Mouse (Mus musculus) thymus, postnatal 25 days (tissue): ENCODE data around the gene Gsg1l2.

Experiments
- DNase-seq: peaks from one replicate; pipeline ENCODE4 v3.0.0; 2022

Gsg1l2 gene

GRCm38 (mm10) chr11:67774379-67774778, at the start of gene Gsg1l2:
Gene Gsg1l2, plus strand, starts transcription at chr11:67774608.
- no peak for DNase-seq

GRCm38 (mm10) chr11:67727095-67727494, 47.3 kb upstream of the Gsg1l2 start:
- no peak for DNase-seq

GRCm38 (mm10) chr11:67728726-67729125, 45.7 kb upstream of the Gsg1l2 start:
- DNase-seq, result no peak

- no peak for DNase-seq
Measured at GRCm38 (mm10) chr11:67731056-67731455, 43.4 kb upstream of the Gsg1l2 start.

- no peak for DNase-seq
Measured at GRCm38 (mm10) chr11:67733726-67734125, 40.7 kb upstream of the Gsg1l2 start.

GRCm38 (mm10) chr11:67734597-67734996, 39.8 kb upstream of the Gsg1l2 start:
- no peak for DNase-seq

- DNase-seq, result no peak
Measured at GRCm38 (mm10) chr11:67738345-67738744, 36.1 kb upstream of the Gsg1l2 start.

- no peak for DNase-seq
Measured at GRCm38 (mm10) chr11:67738846-67739490, 35.4 kb upstream of the Gsg1l2 start.

- no peak for DNase-seq
Measured at GRCm38 (mm10) chr11:67741569-67741968, 32.8 kb upstream of the Gsg1l2 start.

GRCm38 (mm10) chr11:67756287-67756686, 18.1 kb upstream of the Gsg1l2 start:
- no peak for DNase-seq

GRCm38 (mm10) chr11:67757373-67758167, 16.8 kb upstream of the Gsg1l2 start:
- DNase-seq, result no peak

- no peak for DNase-seq
Measured at GRCm38 (mm10) chr11:67771053-67771452, 3.4 kb upstream of the Gsg1l2 start, which contains the start of gene Glp2r. Gene Glp2r, minus strand, starts transcription at chr11:67771153.

- no peak for DNase-seq
Measured at GRCm38 (mm10) chr11:67771691-67772090, 2.7 kb upstream of the Gsg1l2 start.

- DNase-seq, result peak; percentile 9
Measured at GRCm38 (mm10) chr11:67772577-67772976, 1.8 kb upstream of the Gsg1l2 start.

GRCm38 (mm10) chr11:67790182-67790581, 15.8 kb downstream of the Gsg1l2 start:
- no peak for DNase-seq

GRCm38 (mm10) chr11:67797931-67798330, 23.5 kb downstream of the Gsg1l2 start, which contains the start of gene Dhrs7c:
Gene Dhrs7c, plus strand, starts transcription at chr11:67798187.
- DNase-seq, result no peak

GRCm38 (mm10) chr11:67800130-67800723, 25.8 kb downstream of the Gsg1l2 start:
- no peak for DNase-seq

GRCm38 (mm10) chr11:67801169-67801568, 26.8 kb downstream of the Gsg1l2 start:
- no peak for DNase-seq

- no peak for DNase-seq
Measured at GRCm38 (mm10) chr11:67805538-67805937, 31.1 kb downstream of the Gsg1l2 start.

- no peak for DNase-seq
Measured at GRCm38 (mm10) chr11:67806832-67807597, 32.6 kb downstream of the Gsg1l2 start.

GRCm38 (mm10) chr11:67808051-67808450, 33.6 kb downstream of the Gsg1l2 start:
- DNase-seq, result no peak

- DNase-seq, result no peak
Measured at GRCm38 (mm10) chr11:67811535-67811934, 37.1 kb downstream of the Gsg1l2 start.

GRCm38 (mm10) chr11:67819604-67820003, 45.2 kb downstream of the Gsg1l2 start:
- DNase-seq, result no peak
